Mouse (Mus musculus): ENCODE measurements around the gene Pdzrn3. TPM values are rescaled to one million over a fixed set of nuclear protein-coding genes. Genes with fewer than 3 reads are reported as not detected.

Gene Pdzrn3
- total and polyA plus RNA-seq, 3 experiments = 0.33 TPM; not detected in 2

DNA sequence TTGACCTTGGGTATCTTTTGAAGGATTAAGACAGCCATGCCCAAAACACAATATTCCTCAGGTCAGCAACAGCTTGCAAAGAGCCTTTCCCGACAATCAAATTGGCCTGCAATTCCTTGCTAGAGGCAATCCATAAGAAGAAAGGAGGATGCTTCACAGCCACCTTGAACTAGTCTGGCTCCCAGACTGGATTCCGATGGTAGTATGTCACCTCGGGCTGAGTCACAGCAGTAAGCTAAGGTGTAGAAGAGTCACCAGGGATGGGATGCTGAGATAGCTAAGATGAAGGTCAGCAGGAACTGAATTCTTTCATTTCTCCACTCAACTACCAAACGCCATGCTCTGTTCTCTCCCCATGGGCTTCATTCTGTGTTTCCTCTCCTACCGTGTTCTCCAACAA lies 13.8 kb downstream of the Pdzrn3 start:
- DNase-seq (ENCODE audit: low spot score) (no peak), ATAC-seq (ENCODE audit: extremely low read depth, insufficient number of reproducible peaks, low FRiP score, poor library complexity, severe bottlenecking) (no peak)
- TF ChIP-seq GATA2 (IDR thresholded peaks at IDR 0.05; ENCODE audit: borderline replicate concordance, low read depth, low read length) (no peak), CTCF (IDR thresholded peaks at IDR 0.05; ENCODE audit: low read depth, low read length) (no peak), TAL1 (conservative IDR thresholded peaks at IDR 0.05; ENCODE audit: low read depth, low read length) (no peak), POLR2AphosphoS5 (IDR thresholded peaks at IDR 0.05; ENCODE audit: insufficient replicate concordance, low read depth, low read length) (no peak), GATA1 (IDR thresholded peaks at IDR 0.05; ENCODE audit: borderline replicate concordance, low read length) (no peak)
- no peaks in the 10 kb centered on the region for H3K4me1 ChIP-seq (ENCODE audit: insufficient read depth, low read depth, low read length)
- peaks cover 68% of the 10 kb centered on the region for H3K9me3 ChIP-seq (replicated peaks)
- H3K27me3 ChIP-seq (ENCODE audit: insufficient read depth, low read length) = no peaks in the 10 kb centered on the region
- H3K36me3 ChIP-seq (replicated peaks) = no peaks in the 10 kb centered on the region
- H3K4me3 ChIP-seq (ENCODE audit: low read depth, low read length) = no peak overlapping the region

DNA sequence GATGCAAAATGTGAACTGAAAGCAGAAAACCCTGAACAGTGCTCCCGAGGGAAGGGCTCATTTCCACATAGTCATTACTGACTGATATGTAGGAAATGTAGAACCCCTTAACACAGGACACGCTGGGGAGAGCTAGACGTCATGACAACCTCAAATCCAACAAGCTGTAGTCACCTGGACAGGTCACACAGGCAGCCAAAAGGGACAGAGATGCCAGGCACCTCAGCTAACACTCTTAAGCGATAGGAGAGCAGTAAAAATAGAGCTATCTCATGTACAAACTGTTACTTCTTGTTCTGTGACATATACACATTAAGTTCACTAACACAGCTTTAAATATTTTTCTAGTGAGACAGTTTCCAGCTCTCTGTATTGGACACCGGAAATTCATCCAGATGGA lies 15.0 kb downstream of the Pdzrn3 start:
- no peaks in the 10 kb centered on the region for H3K4me1 ChIP-seq (ENCODE audit: insufficient read depth, low read depth, low read length)
- DNase-seq (ENCODE audit: low spot score) = no peak
- H3K4me3 ChIP-seq (ENCODE audit: low read depth, low read length) = no peak overlapping the region
- H3K27me3 ChIP-seq (ENCODE audit: insufficient read depth, low read length) = no peaks in the 10 kb centered on the region
- H3K9me3 ChIP-seq (replicated peaks) = peaks cover 69% of the 10 kb centered on the region
- TF ChIP-seq GATA2 (IDR thresholded peaks at IDR 0.05; ENCODE audit: borderline replicate concordance, low read depth, low read length) (no peak), POLR2AphosphoS5 (IDR thresholded peaks at IDR 0.05; ENCODE audit: insufficient replicate concordance, low read depth, low read length) (no peak), GATA1 (IDR thresholded peaks at IDR 0.05; ENCODE audit: borderline replicate concordance, low read length) (no peak)
- H3K36me3 ChIP-seq (replicated peaks) = no peaks in the 10 kb centered on the region
- no peak for ATAC-seq (ENCODE audit: extremely low read depth, insufficient number of reproducible peaks, low FRiP score, poor library complexity, severe bottlenecking)

GRCm38 (mm10) chr6:101362268-101362667 lies 15.4 kb downstream of the Pdzrn3 start:
- H3K4me1 ChIP-seq (ENCODE audit: insufficient read depth, low read depth, low read length) = no peaks in the 10 kb centered on the region
- H3K4me3 ChIP-seq (ENCODE audit: low read depth, low read length) = no peak overlapping the region
- TF ChIP-seq CTCF (IDR thresholded peaks at IDR 0.05; ENCODE audit: low read depth, low read length) = no peak
- no peak for TF ChIP-seq GATA1 (IDR thresholded peaks at IDR 0.05; ENCODE audit: borderline replicate concordance, low read length)
- no peak for TF ChIP-seq POLR2AphosphoS5 (IDR thresholded peaks at IDR 0.05; ENCODE audit: insufficient replicate concordance, low read depth, low read length)
- no peak for TF ChIP-seq TAL1 (conservative IDR thresholded peaks at IDR 0.05; ENCODE audit: low read depth, low read length)
- TF ChIP-seq GATA2 (IDR thresholded peaks at IDR 0.05; ENCODE audit: borderline replicate concordance, low read depth, low read length) = no peak
- no peak for DNase-seq (ENCODE audit: low spot score)
- no peak for ATAC-seq (ENCODE audit: extremely low read depth, insufficient number of reproducible peaks, low FRiP score, poor library complexity, severe bottlenecking)
- peaks cover 69% of the 10 kb centered on the region for H3K9me3 ChIP-seq (replicated peaks)
- H3K36me3 ChIP-seq (replicated peaks) = no peaks in the 10 kb centered on the region
- no peaks in the 10 kb centered on the region for H3K27me3 ChIP-seq (ENCODE audit: insufficient read depth, low read length)

DNA sequence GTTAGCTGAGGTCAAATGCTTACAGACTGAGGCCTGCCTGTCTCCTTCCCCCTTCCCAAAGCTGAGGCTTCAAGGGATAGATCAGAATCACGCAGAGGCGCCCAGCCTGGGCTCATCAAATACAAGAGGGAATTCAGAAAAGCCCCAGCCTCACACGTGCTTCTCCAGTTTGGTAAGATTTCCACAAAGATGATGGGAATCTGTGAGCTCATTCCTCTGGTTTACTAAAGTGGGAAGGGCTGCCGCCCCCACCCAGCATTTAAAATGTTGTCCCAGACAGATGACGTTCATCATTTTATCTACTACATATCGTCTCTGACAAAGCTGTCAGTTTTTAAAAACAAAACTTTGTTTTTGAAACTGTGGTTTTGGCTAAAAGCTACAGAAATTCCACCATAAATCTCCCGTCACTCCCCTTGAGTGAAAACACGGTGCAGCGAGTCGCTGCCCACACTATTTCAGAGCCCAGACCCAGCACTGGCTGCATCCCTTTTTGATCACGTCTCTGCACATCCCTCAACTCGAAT lies 17.4 kb downstream of the Pdzrn3 start:
- H3K36me3 ChIP-seq (replicated peaks) = no peaks in the 10 kb centered on the region
- H3K4me1 ChIP-seq (ENCODE audit: insufficient read depth, low read depth, low read length) = no peaks in the 10 kb centered on the region
- H3K4me3 ChIP-seq (ENCODE audit: low read depth, low read length) = no peak overlapping the region
- H3K9me3 ChIP-seq (replicated peaks) = peaks cover 62% of the 10 kb centered on the region
- H3K27me3 ChIP-seq (ENCODE audit: insufficient read depth, low read length) = no peaks in the 10 kb centered on the region
- TF ChIP-seq CTCF (IDR thresholded peaks at IDR 0.05; ENCODE audit: low read depth, low read length) (no peak), POLR2AphosphoS5 (IDR thresholded peaks at IDR 0.05; ENCODE audit: insufficient replicate concordance, low read depth, low read length) (no peak), GATA1 (IDR thresholded peaks at IDR 0.05; ENCODE audit: borderline replicate concordance, low read length) (no peak), TAL1 (conservative IDR thresholded peaks at IDR 0.05; ENCODE audit: low read depth, low read length) (no peak), GATA2 (IDR thresholded peaks at IDR 0.05; ENCODE audit: borderline replicate concordance, low read depth, low read length) (no peak)
- DNase-seq (ENCODE audit: low spot score) (no peak), ATAC-seq (ENCODE audit: extremely low read depth, insufficient number of reproducible peaks, low FRiP score, poor library complexity, severe bottlenecking) (no peak)

DNA sequence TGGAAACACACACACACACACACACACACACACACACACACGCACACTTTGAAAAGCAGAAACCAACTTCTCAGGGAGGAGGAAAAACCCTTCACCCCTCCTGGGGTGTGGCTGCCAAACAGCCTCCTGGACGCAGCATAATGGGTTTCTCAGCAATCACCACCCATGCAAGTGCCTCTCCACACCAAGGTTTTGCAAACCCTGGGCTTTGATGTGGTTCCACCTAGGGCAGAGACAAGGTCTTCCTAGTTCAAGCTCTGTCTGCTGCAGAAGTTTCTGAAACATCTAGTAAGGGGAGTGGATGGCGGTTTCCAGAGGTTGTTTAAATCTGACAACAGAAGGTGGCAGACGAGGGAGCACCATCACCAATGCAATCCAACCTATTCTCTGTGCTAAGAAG lies 18.1 kb downstream of the Pdzrn3 start:
- DNase-seq (ENCODE audit: low spot score) (no peak), ATAC-seq (ENCODE audit: extremely low read depth, insufficient number of reproducible peaks, low FRiP score, poor library complexity, severe bottlenecking) (no peak)
- no peaks in the 10 kb centered on the region for H3K4me1 ChIP-seq (ENCODE audit: insufficient read depth, low read depth, low read length)
- H3K36me3 ChIP-seq (replicated peaks) = no peaks in the 10 kb centered on the region
- no peaks in the 10 kb centered on the region for H3K27me3 ChIP-seq (ENCODE audit: insufficient read depth, low read length)
- TF ChIP-seq TAL1 (conservative IDR thresholded peaks at IDR 0.05; ENCODE audit: low read depth, low read length) = no peak
- no peak for TF ChIP-seq POLR2AphosphoS5 (IDR thresholded peaks at IDR 0.05; ENCODE audit: insufficient replicate concordance, low read depth, low read length)
- no peak for TF ChIP-seq GATA2 (IDR thresholded peaks at IDR 0.05; ENCODE audit: borderline replicate concordance, low read depth, low read length)
- no peak for TF ChIP-seq GATA1 (IDR thresholded peaks at IDR 0.05; ENCODE audit: borderline replicate concordance, low read length)
- TF ChIP-seq CTCF (IDR thresholded peaks at IDR 0.05; ENCODE audit: low read depth, low read length) = no peak
- peaks cover 64% of the 10 kb centered on the region for H3K9me3 ChIP-seq (replicated peaks)
- H3K4me3 ChIP-seq (ENCODE audit: low read depth, low read length) = no peak overlapping the region

GRCm38 (mm10) chr6:101354887-101355286 lies 22.8 kb downstream of the Pdzrn3 start:
- TF ChIP-seq GATA1 (IDR thresholded peaks at IDR 0.05; ENCODE audit: borderline replicate concordance, low read length) (no peak), TAL1 (conservative IDR thresholded peaks at IDR 0.05; ENCODE audit: low read depth, low read length) (no peak), GATA2 (IDR thresholded peaks at IDR 0.05; ENCODE audit: borderline replicate concordance, low read depth, low read length) (no peak), CTCF (IDR thresholded peaks at IDR 0.05; ENCODE audit: low read depth, low read length) (no peak), POLR2AphosphoS5 (IDR thresholded peaks at IDR 0.05; ENCODE audit: insufficient replicate concordance, low read depth, low read length) (no peak)
- Histone ChIP-seq H3K27me3 (ENCODE audit: insufficient read depth, low read length) (no peaks in the 10 kb centered on the region), H3K4me3 (ENCODE audit: low read depth, low read length) (no peak overlapping the region), H3K4me1 (ENCODE audit: insufficient read depth, low read depth, low read length) (no peaks in the 10 kb centered on the region), H3K9me3 (replicated peaks) (peaks cover 58% of the 10 kb centered on the region), H3K36me3 (replicated peaks) (no peaks in the 10 kb centered on the region)
- ATAC-seq (ENCODE audit: extremely low read depth, insufficient number of reproducible peaks, low FRiP score, poor library complexity, severe bottlenecking) (no peak), DNase-seq (ENCODE audit: low spot score) (no peak)
